Mouse (Mus musculus) brain, embryonic 18.5 days (tissue): ENCODE measurements around the gene Gm20792.
"Not testable (repeated sequence)": the region's sequence is repeated elsewhere in the genome, so short reads cannot be mapped to it uniquely, and the experiment has no call there.

Experiments used
- DNase-seq: peaks from one replicate; pipeline ENCODE4 v3.0.0-alpha.2; 2012; ENCODE audit warnings: low read depth, low spot score

Gene Gm20792

DNA sequence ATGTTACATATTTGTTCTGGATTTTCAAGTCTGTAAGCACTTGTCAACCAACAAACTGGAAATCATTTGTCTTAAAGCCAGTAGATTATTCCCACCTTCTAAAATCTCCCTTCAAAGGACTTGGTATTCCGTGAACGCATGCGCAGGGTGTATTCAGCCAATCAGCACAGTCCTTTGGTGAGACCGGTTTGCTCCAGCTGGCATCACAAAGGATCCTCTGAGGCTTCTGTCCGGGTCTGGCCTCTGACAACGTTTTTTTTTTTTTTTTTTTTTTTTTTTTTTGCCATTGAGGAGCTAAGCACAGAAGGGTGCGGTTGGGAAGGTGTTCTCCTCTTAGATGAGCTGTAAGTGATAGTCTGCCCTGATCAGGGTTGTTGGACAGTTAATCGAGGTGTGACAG is at the start of gene Gm20792:
Gene Gm20792, plus strand, starts transcription at position 301 of the 400 bp plus-strand sequence.
- DNase-seq = not testable (repeated sequence)
